Mouse (Mus musculus) gastrocnemius, adult 8-10 months (tissue): ENCODE data around the gene Kctd4. TPM values are rescaled to one million over a fixed set of nuclear protein-coding genes. Genes with fewer than 3 reads are reported as not detected.
A peak's percentile ranks its signal among the peaks of the same experiment; 100 is the strongest.

Experiments used
- DNase-seq, 2 experiments: peaks; one replicate each; pipeline ENCODE4 v3.0.0; 2022; ENCODE audit warnings: low spot score in 2 of 2
- total RNA-seq, 4 experiments: library from RNA; stranded (reverse); gene quantifications; 2 replicates each; pipeline ENCODE4 v1.2.4; 2022

Gene Kctd4
- total RNA-seq, 4 experiments from 2014 or later = not detected

DNA sequence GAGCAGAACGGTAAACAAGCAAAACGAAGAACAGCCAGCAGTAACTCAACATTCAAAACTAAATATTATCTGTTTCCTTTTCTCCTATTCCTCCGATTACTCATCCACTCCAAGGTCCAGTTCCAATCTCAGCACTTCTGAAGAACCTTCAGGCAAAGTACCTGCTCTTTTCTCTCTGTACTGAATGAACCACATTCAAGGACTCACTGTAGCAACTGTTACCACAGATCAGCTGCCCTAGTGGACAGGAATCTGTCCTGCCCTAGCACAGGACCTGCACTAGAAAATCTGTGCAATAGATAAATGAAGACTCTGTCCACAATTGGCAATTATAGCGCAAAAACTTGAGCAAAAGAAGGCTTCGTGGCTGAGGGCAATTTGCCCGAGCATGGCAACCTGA lies 36.1 kb downstream of the Kctd4 start:
- no peak for DNase-seq

DNA sequence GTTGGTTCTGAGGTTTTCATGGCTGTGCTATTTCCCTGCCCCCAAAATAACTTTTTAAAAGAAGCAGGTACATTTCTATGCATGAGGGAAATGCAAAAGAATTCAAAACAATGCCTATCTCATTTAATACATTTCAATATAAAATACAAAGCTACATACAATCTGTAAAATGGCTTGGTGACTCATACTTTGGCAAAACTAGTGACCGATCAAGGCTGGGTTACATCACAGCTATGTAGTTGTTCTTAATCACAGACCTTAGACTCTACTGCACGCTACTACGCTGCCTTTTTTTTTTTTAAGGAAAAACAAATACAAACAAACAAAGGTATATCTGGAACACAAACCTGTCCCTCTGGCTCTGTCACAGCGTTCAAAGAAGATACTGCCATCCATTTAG lies 37.6 kb downstream of the Kctd4 start:
- DNase-seq = no peak

DNA sequence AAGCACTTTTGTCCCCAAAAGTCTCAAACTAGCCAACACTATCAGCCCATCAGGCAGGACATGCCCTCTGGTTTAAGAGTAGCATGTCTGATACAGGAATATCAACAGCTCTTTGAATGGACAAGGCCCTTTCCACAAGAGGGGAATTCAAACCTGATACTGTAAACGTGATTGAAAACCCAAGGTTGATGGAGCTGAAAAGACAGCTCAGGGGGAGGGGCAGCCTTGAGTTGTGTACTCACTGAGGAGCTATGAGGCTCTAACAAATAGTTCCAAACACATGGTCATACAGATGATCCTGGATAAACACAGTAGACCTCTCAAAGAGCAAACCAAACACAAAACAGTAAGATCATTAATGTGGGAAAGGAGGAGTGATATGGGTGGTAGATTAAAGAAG lies 43.3 kb downstream of the Kctd4 start:
- DNase-seq = no peak

DNA sequence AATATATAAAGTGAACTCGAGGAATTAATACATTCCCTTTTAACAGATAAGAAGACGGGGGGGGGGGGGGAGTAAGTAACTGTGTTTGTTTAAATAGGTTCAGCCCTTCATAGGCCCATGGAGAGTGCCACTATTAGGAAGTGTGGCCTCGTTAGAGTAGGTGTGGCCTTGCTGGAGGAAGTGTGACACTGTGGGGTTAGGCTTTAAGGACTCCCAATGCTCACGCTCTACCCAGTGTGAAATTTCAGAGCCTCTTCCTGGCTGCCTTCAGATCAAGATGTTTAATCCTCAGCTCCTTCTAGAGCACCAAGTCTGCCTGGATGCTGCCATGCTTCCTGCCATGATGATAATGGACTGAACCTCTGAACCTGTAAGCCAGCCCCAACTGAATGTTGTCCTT lies 47.0 kb downstream of the Kctd4 start:
- DNase-seq = no peak

DNA sequence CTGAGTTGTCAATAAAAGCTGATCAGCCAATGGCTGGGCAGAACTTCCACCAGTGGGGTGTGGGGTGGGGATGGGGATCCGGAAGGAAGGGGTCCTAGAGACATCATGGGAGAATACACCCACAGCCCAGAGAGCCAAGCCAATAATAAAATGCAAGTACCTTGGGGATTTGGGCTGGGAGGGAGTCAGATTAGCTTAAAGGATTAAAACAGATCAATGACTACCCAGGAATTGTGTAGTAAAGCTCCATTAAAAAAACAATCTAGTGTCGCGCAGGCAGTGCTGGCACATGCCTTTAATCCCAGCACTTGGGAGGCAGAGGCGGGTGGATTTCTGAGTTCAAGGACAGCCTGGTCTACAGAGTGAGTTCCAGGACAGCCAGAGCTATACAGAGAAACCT lies 50.2 kb downstream of the Kctd4 start:
- DNase-seq = no peak

DNA sequence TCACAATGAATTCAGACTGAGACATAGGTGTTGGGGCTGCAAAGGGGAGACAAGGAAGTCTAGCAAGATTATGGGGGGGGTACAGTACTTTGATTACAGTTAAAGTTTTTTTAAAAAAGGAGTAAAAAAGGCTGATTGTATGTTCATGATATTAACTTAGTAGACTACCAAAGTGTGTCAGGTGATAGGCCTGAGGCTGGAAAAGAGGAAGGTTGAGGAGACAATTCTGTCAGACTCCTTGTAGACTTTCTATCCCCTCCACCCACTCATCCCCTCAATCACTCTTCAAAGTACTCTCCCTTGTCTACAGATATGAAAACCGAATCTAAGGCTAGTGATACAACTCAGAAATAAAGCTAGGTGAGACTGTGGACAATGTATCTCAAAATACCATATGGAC lies 53.4 kb downstream of the Kctd4 start:
- no peak for DNase-seq

DNA sequence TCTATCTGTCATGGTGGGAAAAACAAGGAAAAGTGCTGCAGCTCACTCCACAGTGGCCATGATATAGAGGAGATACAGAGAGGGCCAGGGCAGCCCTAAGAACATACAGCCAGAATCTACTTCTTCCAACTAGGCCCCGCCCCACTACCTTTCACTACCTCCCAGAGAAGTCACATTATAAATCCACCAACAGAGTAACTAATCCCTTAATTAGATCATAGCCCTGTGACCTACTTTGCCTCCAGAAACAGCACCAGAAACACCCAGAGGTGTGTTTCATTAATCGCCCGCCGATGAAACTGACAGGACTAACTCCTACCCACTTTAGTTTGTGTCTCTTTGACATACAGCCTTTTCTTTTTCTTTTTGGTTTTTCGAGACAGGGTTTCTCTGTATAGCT lies 54.4 kb downstream of the Kctd4 start:
- DNase-seq = no peak

DNA sequence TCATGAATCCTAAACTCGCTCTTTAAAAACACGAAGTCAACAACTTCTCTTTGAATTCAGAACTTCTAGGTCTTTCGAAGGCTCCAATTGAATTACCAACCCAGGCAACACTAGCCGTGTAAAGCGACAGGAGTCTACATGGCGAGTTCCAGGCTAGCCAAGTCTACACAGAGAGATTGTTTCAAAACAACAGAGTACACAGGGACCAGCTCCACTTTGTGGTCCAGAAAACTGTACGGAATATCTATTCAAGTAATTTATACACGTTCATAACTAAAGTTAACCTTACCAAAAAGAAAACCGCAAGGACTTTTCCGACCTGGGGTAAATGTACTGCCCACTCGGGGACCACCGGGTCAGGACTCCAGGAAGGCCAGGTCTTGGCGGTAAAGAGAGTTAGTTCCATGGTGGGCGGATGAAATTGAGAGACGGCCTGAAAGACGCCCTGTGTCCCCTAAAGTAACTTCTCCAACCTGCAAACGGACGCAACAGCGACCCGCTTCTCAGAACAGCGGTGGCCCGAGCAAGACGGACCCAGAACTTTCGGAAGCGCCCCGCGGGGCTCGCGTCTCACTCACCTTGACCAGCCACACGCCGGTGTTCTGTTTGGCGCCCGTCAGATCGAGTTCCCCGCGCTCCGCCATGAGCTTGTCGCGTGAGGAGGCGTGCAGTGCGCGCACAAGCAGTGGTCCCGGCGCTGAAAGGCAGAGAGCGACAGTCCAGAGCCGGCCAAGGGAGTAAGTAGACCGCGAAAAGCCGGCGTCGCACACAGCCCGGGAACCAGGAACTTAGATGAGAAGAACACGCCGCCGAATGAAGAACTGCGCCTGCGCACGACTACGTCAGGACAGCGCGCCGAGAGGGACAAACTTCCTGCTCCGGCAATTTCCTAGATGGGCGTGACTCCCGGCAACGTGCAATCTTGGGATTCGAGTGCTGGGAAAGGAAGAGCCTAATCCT lies 55.6 kb downstream of the Kctd4 start, which contains the start of gene Gtf2f2:
Gene Gtf2f2, minus strand, starts transcription at position 764 of the 960 bp plus-strand sequence.
- peak; percentile 83 to 85 for DNase-seq

DNA sequence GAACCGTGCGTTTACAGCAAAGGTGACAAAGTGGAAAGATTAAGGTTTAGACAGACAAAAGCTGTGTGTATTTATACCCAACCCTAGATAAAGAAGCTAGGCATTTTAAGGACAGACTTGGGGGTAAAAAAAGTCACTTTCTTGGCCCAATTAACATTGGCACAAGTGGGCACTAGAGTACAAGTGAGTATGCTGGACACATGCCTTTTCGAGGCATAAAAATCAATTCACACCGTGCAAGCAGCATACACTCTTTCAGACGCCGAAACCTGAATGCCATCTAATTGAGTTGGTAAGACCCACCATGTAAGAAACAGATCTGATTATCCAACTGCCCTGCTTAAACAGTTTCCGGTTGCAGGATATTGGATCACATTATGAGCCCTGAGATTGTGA lies 56.3 kb downstream of the Kctd4 start:
- no peak for DNase-seq

DNA sequence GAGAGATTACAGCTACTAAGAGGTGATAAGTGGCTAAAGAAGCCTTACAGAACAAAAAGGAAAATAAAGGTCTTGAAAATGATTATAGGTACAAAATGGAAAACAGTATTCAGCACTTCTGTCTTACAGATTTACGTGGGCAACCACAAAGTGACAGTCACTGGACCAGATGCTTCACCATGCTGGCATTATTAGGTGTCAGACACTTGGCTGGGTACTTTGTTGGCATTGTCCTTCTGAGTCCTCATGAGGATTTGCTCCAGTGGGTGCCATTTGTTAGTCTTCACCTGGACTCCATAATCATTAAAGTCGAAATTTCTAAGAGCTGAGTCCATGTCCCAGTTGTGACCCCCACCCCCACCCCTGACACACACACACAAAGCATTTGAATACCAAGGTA lies 59.5 kb downstream of the Kctd4 start:
- no peak for DNase-seq

Other genes with a start within 250 kb of the Kctd4 start
- 1 to 10 TPM; 7.3 to 8.8 (median 8.6) TPM for gene Cog3, start 200.5 kb upstream of the Kctd4 start, total RNA-seq
- 10 to 100 TPM in 1 of 4 experiments, 1 to 10 TPM in 3; 5.9 to 12.2 (median 7.2) TPM for gene Slc25a30, start 168.0 kb upstream of the Kctd4 start, total RNA-seq
- gene Tpt1, start 109.9 kb upstream of the Kctd4 start, total RNA-seq = 1,000 to 10,000 TPM; 3,387 to 4,149 (median 3,897) TPM
- gene Gtf2f2, start 55.9 kb downstream of the Kctd4 start, total RNA-seq = 10 to 100 TPM; 11.2 to 13.4 (median 12.3) TPM
- gene Gpalpp1, start 155.8 kb downstream of the Kctd4 start, total RNA-seq = 1 to 10 TPM; 5.6 to 6.9 (median 6.3) TPM
- gene Nufip1, start 155.9 kb downstream of the Kctd4 start, total RNA-seq = 1 to 10 TPM; 3.3 to 4.2 (median 3.7) TPM